Mouse (Mus musculus) embryonic facial prominence, embryonic 15.5 days (tissue): ENCODE measurements around the gene Bpifa6. TPM values are rescaled to one million over a fixed set of nuclear protein-coding genes. Genes with fewer than 3 reads are reported as not detected.
"Not testable (repeated sequence)": the region's sequence is repeated elsewhere in the genome, so short reads cannot be mapped to it uniquely, and the experiment has no call there.

Experiments
- ATAC-seq: fragments of 200-750 bp; cut with Nextera tagmentation; 2 replicates; pipeline ENCODE4 v1.8.0; 2017; ENCODE audit warnings: low read depth, moderate TSS enrichment; ENCODE audit not compliant: insufficient number of reproducible peaks, low FRiP score, low TSS enrichment
- H3K27ac ChIP-seq: fragments of 300-500 bp; sonication (generic); replicated peaks from 2 replicates; pipeline ENCODE4 v1.5.1; 2015; ENCODE audit warnings: mild to moderate bottlenecking, inconsistent platforms
- H3K27me3 ChIP-seq: fragments of 300-500 bp; sonication (generic); 2 replicates; pipeline ENCODE4 v1.6.1; 2015; ENCODE audit warnings: inconsistent platforms
- H3K36me3 ChIP-seq: fragments of 300-500 bp; sonication (generic); 2 replicates; pipeline ENCODE4 v1.6.1; 2015; ENCODE audit warnings: mild to moderate bottlenecking, inconsistent platforms
- H3K4me1 ChIP-seq: fragments of 300-500 bp; sonication (generic); 2 replicates; pipeline ENCODE4 v1.6.1; 2015; ENCODE audit warnings: inconsistent platforms
- H3K4me2 ChIP-seq: fragments of 300-500 bp; sonication (generic); replicated peaks from 2 replicates; pipeline ENCODE4 v1.6.1; 2015; ENCODE audit warnings: mild to moderate bottlenecking, inconsistent platforms
- H3K4me3 ChIP-seq: fragments of 300-500 bp; sonication (generic); replicated peaks from 2 replicates; pipeline ENCODE4 v1.5.1; 2015; ENCODE audit warnings: mild to moderate bottlenecking, inconsistent platforms
- H3K9ac ChIP-seq: fragments of 300-500 bp; sonication (generic); 2 replicates; pipeline ENCODE4 v1.6.1; 2015; ENCODE audit warnings: inconsistent platforms
- H3K9me3 ChIP-seq: fragments of 300-500 bp; sonication (generic); replicated peaks from 2 replicates; pipeline ENCODE4 v1.6.1; 2016; ENCODE audit warnings: inconsistent platforms
- WGBS: fragments of 180-500 bp; shearing (Covaris S2); methylation state at CpG from one replicate; pipeline ENCODE4 v1.1.7; 2015; 5-methylcytosine and 5-hydroxymethylcytosine counted together
- polyA plus RNA-seq: library from polyadenylated mRNA; unstranded; fragments of >200 nt; fragmentation: Nextera tagmentation; extraction: Ambion mirVana; gene quantifications from 2 replicates; pipeline ENCODE4 v1.2.1, GENCODE M21; 2015

Gene Bpifa6
- polyA plus RNA-seq, 1 experiment from 2014 or later = not detected

- WGBS = 50% methylated on average over 5 of the region's 5 CpGs
- no peak for ATAC-seq
- no peak overlapping the region for H3K4me3 ChIP-seq
- no peak overlapping the region for H3K9ac ChIP-seq
- no peak overlapping the region for H3K4me2 ChIP-seq
- H3K27me3 ChIP-seq = no peaks in the 10 kb centered on the region
- H3K4me1 ChIP-seq = no peaks in the 10 kb centered on the region
- no peaks in the 10 kb centered on the region for H3K9me3 ChIP-seq
- no peak overlapping the region for H3K27ac ChIP-seq
- H3K36me3 ChIP-seq = no peaks in the 10 kb centered on the region
Measured at GRCm38 (mm10) chr2:153970221-153970620, 4.5 kb upstream of the Bpifa6 start.

- Histone ChIP-seq H3K27ac (no peak overlapping the region), H3K9me3 (no peaks in the 10 kb centered on the region), H3K4me2 (no peak overlapping the region), H3K4me1 (no peaks in the 10 kb centered on the region; the same call in 1 of the 2 replicates), H3K27me3 (no peaks in the 10 kb centered on the region), H3K36me3 (no peaks in the 10 kb centered on the region), H3K9ac (no peak overlapping the region), H3K4me3 (no peak overlapping the region)
- WGBS = 7% methylated on average over 7 of the region's 7 CpGs
- 0 out of 2 replicates have a peak, but pooled peaks have one; percentile 39 for ATAC-seq
Measured at GRCm38 (mm10) chr2:153995770-153996169, 21.0 kb downstream of the Bpifa6 start.

- Histone ChIP-seq H3K4me2 (no peak overlapping the region), H3K9ac (no peak overlapping the region), H3K4me1 (no peaks in the 10 kb centered on the region; the same call in 1 of the 2 replicates), H3K9me3 (no peaks in the 10 kb centered on the region), H3K36me3 (no peaks in the 10 kb centered on the region), H3K4me3 (no peak overlapping the region), H3K27ac (no peak overlapping the region), H3K27me3 (no peaks in the 10 kb centered on the region)
- 75% methylated on average over 3 of the region's 3 CpGs for WGBS
- ATAC-seq = no peak
Measured at GRCm38 (mm10) chr2:154000501-154000900, 25.8 kb downstream of the Bpifa6 start.

GRCm38 (mm10) chr2:154001056-154001455 is 26.3 kb downstream of the Bpifa6 start:
- Histone ChIP-seq H3K27ac (no peak overlapping the region), H3K4me3 (no peak overlapping the region), H3K9ac (no peak overlapping the region), H3K4me2 (no peak overlapping the region), H3K36me3 (no peaks in the 10 kb centered on the region), H3K27me3 (no peaks in the 10 kb centered on the region), H3K9me3 (no peaks in the 10 kb centered on the region), H3K4me1 (no peaks in the 10 kb centered on the region)
- ATAC-seq = no peak

- H3K27me3 ChIP-seq = no peaks in the 10 kb centered on the region
- H3K9ac ChIP-seq = no peak overlapping the region
- no peaks in the 10 kb centered on the region for H3K9me3 ChIP-seq
- no peak overlapping the region for H3K27ac ChIP-seq
- H3K4me2 ChIP-seq = no peak overlapping the region
- H3K4me3 ChIP-seq = no peak overlapping the region
- ATAC-seq = no peak
- 81% methylated on average over 1 of the region's 1 CpGs for WGBS
- H3K4me1 ChIP-seq = no peaks in the 10 kb centered on the region
- H3K36me3 ChIP-seq = no peaks in the 10 kb centered on the region
Measured at GRCm38 (mm10) chr2:154004456-154004855, 29.7 kb downstream of the Bpifa6 start.

- Histone ChIP-seq H3K4me3 (no peak overlapping the region), H3K9ac (no peak overlapping the region), H3K9me3 (no peaks in the 10 kb centered on the region), H3K27me3 (no peaks in the 10 kb centered on the region), H3K4me1 (no peaks in the 10 kb centered on the region), H3K27ac (no peak overlapping the region), H3K4me2 (no peak overlapping the region), H3K36me3 (no peaks in the 10 kb centered on the region)
- ATAC-seq = no peak
- WGBS = 79% methylated on average over 1 of the region's 1 CpGs
Measured at GRCm38 (mm10) chr2:154005094-154005493, 30.3 kb downstream of the Bpifa6 start.

- H3K36me3 ChIP-seq = no peaks in the 10 kb centered on the region
- peak; percentile 51; the same call in 1 of the 2 replicates for ATAC-seq
- no peaks in the 10 kb centered on the region for H3K27me3 ChIP-seq
- H3K4me1 ChIP-seq = no peaks in the 10 kb centered on the region
- H3K4me2 ChIP-seq = no peak overlapping the region
- no peak overlapping the region for H3K4me3 ChIP-seq
- H3K9ac ChIP-seq = no peak overlapping the region
- no peak overlapping the region for H3K27ac ChIP-seq
- WGBS = 87% methylated on average over 4 of the region's 4 CpGs
- no peaks in the 10 kb centered on the region for H3K9me3 ChIP-seq
Measured at GRCm38 (mm10) chr2:154005734-154006133, 31.0 kb downstream of the Bpifa6 start.

GRCm38 (mm10) chr2:154006331-154006730 is 31.6 kb downstream of the Bpifa6 start:
- no peak overlapping the region for H3K4me3 ChIP-seq
- no peaks in the 10 kb centered on the region for H3K36me3 ChIP-seq
- H3K9ac ChIP-seq = no peak overlapping the region
- H3K9me3 ChIP-seq = no peaks in the 10 kb centered on the region
- H3K4me2 ChIP-seq = no peak overlapping the region
- H3K4me1 ChIP-seq = no peaks in the 10 kb centered on the region
- WGBS = 79% methylated on average over 2 of the region's 2 CpGs
- H3K27me3 ChIP-seq = no peaks in the 10 kb centered on the region
- ATAC-seq = no peak
- H3K27ac ChIP-seq = no peak overlapping the region

- no peaks in the 10 kb centered on the region for H3K36me3 ChIP-seq
- H3K4me1 ChIP-seq = no peaks in the 10 kb centered on the region
- ATAC-seq = no peak
- H3K9me3 ChIP-seq = no peaks in the 10 kb centered on the region
- no peak overlapping the region for H3K27ac ChIP-seq
- no peak overlapping the region for H3K4me3 ChIP-seq
- WGBS = 74% methylated on average over 1 of the region's 1 CpGs
- H3K4me2 ChIP-seq = no peak overlapping the region
- no peak overlapping the region for H3K9ac ChIP-seq
- H3K27me3 ChIP-seq = no peaks in the 10 kb centered on the region
Measured at GRCm38 (mm10) chr2:154007381-154007780, 32.6 kb downstream of the Bpifa6 start.

GRCm38 (mm10) chr2:154007965-154008364 is 33.2 kb downstream of the Bpifa6 start, which contains the start of gene Bpifa2:
Bpifa2 (plus strand) TSS chr2:154008265.
- Histone ChIP-seq H3K27me3 (no peaks in the 10 kb centered on the region), H3K4me3 (no peak within 1 kb of the TSS), H3K4me2 (no peak within 1 kb of the TSS), H3K27ac (no peak within 1 kb of the TSS), H3K4me1 (no peaks in the 10 kb centered on the region), H3K9me3 (no peaks in the 10 kb centered on the region), H3K9ac (no peak within 1 kb of the TSS), H3K36me3 (no peaks in the 10 kb centered on the region)
- ATAC-seq = no peak
- 74% methylated on average over 3 of the region's 3 CpGs for WGBS

GRCm38 (mm10) chr2:154017990-154018389 is 43.2 kb downstream of the Bpifa6 start:
- Histone ChIP-seq H3K27ac (no peak overlapping the region), H3K9ac (no peak overlapping the region), H3K27me3 (no peaks in the 10 kb centered on the region), H3K9me3 (no peaks in the 10 kb centered on the region), H3K36me3 (no peaks in the 10 kb centered on the region), H3K4me3 (no peak overlapping the region), H3K4me1 (no peaks in the 10 kb centered on the region), H3K4me2 (no peak overlapping the region)
- no peak for ATAC-seq
- WGBS = 68% methylated on average over 1 of the region's 1 CpGs

GRCm38 (mm10) chr2:154024676-154025075 is 49.9 kb downstream of the Bpifa6 start:
- H3K9ac ChIP-seq, H3K4me2 ChIP-seq, H3K36me3 ChIP-seq, H3K4me3 ChIP-seq, ATAC-seq, H3K27ac ChIP-seq, H3K9me3 ChIP-seq, H3K27me3 ChIP-seq, H3K4me1 ChIP-seq: not testable (repeated sequence)
- WGBS = 79% methylated on average over 4 of the region's 4 CpGs
